In genomic region chr13:30067581-30068375, GRCm38 (mm10) we compare ENCODE assay signal across 14 mouse cellular contexts.
DNase-seq lines count a peak whose midpoint lies in the region; ATAC-seq lines count a peak whose summit lies in the region.
"Had no signal": no experiment of that assay in that cellular context is flagged by ENCODE, and none has a peak within 500 bp of the region (broad histone marks: within the 10 kb centered on the region; RNA-seq: fewer than 3 reads in every experiment).

No protein-coding gene starts in this region.

- H3K36me3 ChIP-seq in heart, embryonic 11.5 days (ENCODE audit: control insufficient read depth, insufficient read depth, low read length) = no peaks in the 10 kb centered on the region
- no peaks in the 10 kb centered on the region for H3K36me3 ChIP-seq in embryonic facial prominence, embryonic 14.5 days (ENCODE audit: control insufficient read depth, insufficient read depth, low read length)
- H3K36me3 ChIP-seq: heart, embryonic 15.5 days; hindbrain, embryonic 12.5 days; limb, embryonic 12.5 days; liver, embryonic 15.5 days had no signal

- H3K27ac ChIP-seq in heart, embryonic 11.5 days (ENCODE audit: low read depth, low read length) = no peak overlapping the region
- H3K27ac ChIP-seq in embryonic facial prominence, embryonic 14.5 days (replicated peaks; ENCODE audit: low read depth, low read length) = no peak overlapping the region
- H3K27ac ChIP-seq: heart, embryonic 15.5 days; hindbrain, embryonic 12.5 days; limb, embryonic 12.5 days; liver, embryonic 15.5 days had no signal

- intact Hi-C loops in left cerebral cortex, postnatal 4 days (cut with DNase I) = no loop called here
- intact Hi-C loops in left cerebral cortex, postnatal 25 days (cut with DNase I) = no loop called here

- no peak overlapping the region for H3K9ac ChIP-seq in heart, embryonic 11.5 days (ENCODE audit: low read depth, low read length)
- H3K9ac ChIP-seq in embryonic facial prominence, embryonic 14.5 days (ENCODE audit: low read depth, low read length) = no peak overlapping the region
- H3K9ac ChIP-seq: heart, embryonic 15.5 days; hindbrain, embryonic 12.5 days; limb, embryonic 12.5 days; liver, embryonic 15.5 days had no signal

- DNase-seq in heart, adult 11 months = peak; percentile 67
- DNase-seq in left cerebral cortex, postnatal 4 days = peak; percentile 29
- DNase-seq in left cerebral cortex, postnatal 25 days (ENCODE audit: low spot score in 2 of 2) = no peak
- peak; percentile 45 to 63 for DNase-seq in cerebellum, postnatal 14 days
- peak; percentile 43 for DNase-seq in embryonic facial prominence, embryonic 14.5 days (ENCODE audit: low spot score)
- no peak for DNase-seq in gastrocnemius, adult 8-10 months (ENCODE audit: low spot score in 2 of 2)
- DNase-seq: gastrocnemius, postnatal 36 days; kidney, adult 2 months had no signal

- H3K9me3 ChIP-seq in heart, embryonic 11.5 days (replicated peaks; ENCODE audit: control insufficient read depth, low read length) = no peaks in the 10 kb centered on the region
- H3K9me3 ChIP-seq in embryonic facial prominence, embryonic 14.5 days (ENCODE audit: control insufficient read depth, low read length) = no peaks in the 10 kb centered on the region
- H3K9me3 ChIP-seq: heart, embryonic 15.5 days; hindbrain, embryonic 12.5 days; limb, embryonic 12.5 days; liver, embryonic 15.5 days had no signal

- H3K4me2 ChIP-seq in heart, embryonic 11.5 days = no peak overlapping the region
- no peak overlapping the region for H3K4me2 ChIP-seq in embryonic facial prominence, embryonic 14.5 days (ENCODE audit: low read depth, low read length)
- H3K4me2 ChIP-seq: heart, embryonic 15.5 days; hindbrain, embryonic 12.5 days; limb, embryonic 12.5 days; liver, embryonic 15.5 days had no signal

- ATAC-seq in heart, embryonic 11.5 days (replicated peaks; ENCODE audit: insufficient number of reproducible peaks, low FRiP score, low TSS enrichment) = no peak
- ATAC-seq in embryonic facial prominence, embryonic 14.5 days (ENCODE audit: low read depth) = peak; percentile 60

- no peaks in the 10 kb centered on the region for H3K4me1 ChIP-seq in heart, embryonic 11.5 days (ENCODE audit: control insufficient read depth, insufficient read depth, low read length)
- no peaks in the 10 kb centered on the region for H3K4me1 ChIP-seq in embryonic facial prominence, embryonic 14.5 days (ENCODE audit: control insufficient read depth, insufficient read depth, low read length)
- H3K4me1 ChIP-seq: heart, embryonic 15.5 days; hindbrain, embryonic 12.5 days; liver, embryonic 15.5 days had no signal

- H3K4me3 ChIP-seq in heart, embryonic 11.5 days (ENCODE audit: low read depth, low read length) = no peak overlapping the region
- no peak overlapping the region for H3K4me3 ChIP-seq in embryonic facial prominence, embryonic 14.5 days (ENCODE audit: low read depth, low read length)
- H3K4me3 ChIP-seq: erythroblast, embryonic 14.5 days; heart, embryonic 15.5 days; hindbrain, embryonic 12.5 days; limb, embryonic 12.5 days; liver, embryonic 15.5 days had no signal

- 71% methylated on average over 6 of the region's 6 CpGs for WGBS in heart, embryonic 11.5 days (ENCODE audit: insufficient replicate concordance)
- WGBS in embryonic facial prominence, embryonic 14.5 days = 53% methylated on average over 6 of the region's 6 CpGs

- H3K27me3 ChIP-seq in heart, embryonic 11.5 days (ENCODE audit: control insufficient read depth, insufficient read depth, low read length) = no peaks in the 10 kb centered on the region
- no peaks in the 10 kb centered on the region for H3K27me3 ChIP-seq in embryonic facial prominence, embryonic 14.5 days (replicated peaks; ENCODE audit: control insufficient read depth, insufficient read depth, low read length)
- H3K27me3 ChIP-seq: heart, embryonic 15.5 days; hindbrain, embryonic 12.5 days; limb, embryonic 12.5 days; liver, embryonic 15.5 days had no signal

Comparison
In these comparisons a context has a peak if more than half of its experiments do, and no peak if none do; other contexts are left out.
1. DNase-seq: peak in heart, adult 11 months (single experiment), left cerebral cortex, postnatal 4 days (single experiment), cerebellum, postnatal 14 days (2 of 2) and embryonic facial prominence, embryonic 14.5 days (single experiment); none in left cerebral cortex, postnatal 25 days (0 of 2) and gastrocnemius, adult 8-10 months (0 of 2).